Mouse (Mus musculus) T-helper 17 cell (primary cell): ENCODE results near the gene Plcd3.

Experiments used
- in situ Hi-C, 2 experiments: fragments of 300-600 bp; cut with MboI, MseI; formaldehyde crosslinking; loops; 1 replicate in 1 of 2; 2 replicates in 1 of 2; pipeline ENCODE4 v1.15.1; 2025; ENCODE audit warnings: high pct_unique_total_duplicates in 2 of 2

Plcd3 gene

GRCm38 (mm10) chr11:103118866-103119265 lies 17.4 kb upstream of the Plcd3 start:
- in situ Hi-C loops: loop anchor here in 1 of 2 experiments (25.0 kb wide), 1 partner anchor 843 kb away; the partner anchor contains the start of genes Arf2 and Nsf

DNA sequence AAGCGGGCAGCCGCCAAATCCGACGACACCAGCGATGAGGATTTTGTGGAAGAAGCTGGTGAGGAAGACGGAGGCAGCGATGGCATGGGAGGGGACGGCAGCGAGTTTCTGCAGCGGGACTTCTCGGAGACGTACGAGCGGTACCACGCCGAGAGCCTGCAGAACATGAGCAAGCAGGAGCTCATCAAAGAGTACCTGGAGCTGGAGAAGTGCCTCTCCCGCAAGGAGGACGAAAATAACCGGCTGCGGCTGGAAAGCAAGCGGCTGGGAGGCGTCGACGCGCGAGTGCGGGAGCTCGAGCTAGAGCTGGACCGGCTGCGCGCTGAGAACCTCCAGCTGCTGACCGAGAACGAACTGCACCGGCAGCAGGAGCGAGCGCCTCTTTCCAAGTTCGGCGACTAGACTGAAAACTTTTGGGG lies 16.1 kb upstream of the Plcd3 start:
- in situ Hi-C loops: loop anchor here in 1 of 2 experiments (25.0 kb wide), 1 partner anchor 845 kb away; the partner anchor contains the start of genes Arf2 and Nsf

DNA sequence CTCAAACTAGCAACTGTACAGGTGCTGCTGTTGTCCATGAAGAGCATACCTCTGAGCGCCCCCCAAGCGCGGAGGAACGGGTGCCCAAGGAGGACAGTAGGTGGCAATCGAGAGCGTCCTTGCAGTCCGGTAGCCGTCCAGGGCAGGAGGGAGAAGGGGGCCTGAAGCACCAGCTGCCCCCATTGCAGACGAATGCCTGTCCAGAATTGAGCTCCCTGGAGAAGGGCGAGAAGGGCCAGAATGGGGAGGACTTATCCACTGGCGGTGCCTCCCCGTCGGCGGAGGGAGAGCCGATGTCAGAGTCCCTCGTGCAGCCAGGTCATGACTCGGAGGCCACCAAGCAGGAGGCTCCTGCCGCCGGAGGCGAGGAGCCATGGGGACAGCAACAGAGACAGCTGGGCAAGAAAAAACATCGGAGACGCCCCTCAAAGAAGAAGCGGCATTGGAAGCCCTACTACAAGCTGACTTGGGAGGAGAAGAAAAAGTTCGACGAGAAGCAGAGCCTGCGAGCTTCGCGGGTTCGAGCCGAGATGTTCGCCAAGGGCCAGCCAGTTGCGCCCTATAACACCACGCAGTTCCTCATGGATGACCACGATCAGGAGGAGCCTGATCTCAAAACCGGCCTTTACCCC lies 15.6 kb upstream of the Plcd3 start:
- in situ Hi-C loops: loop anchor here in 1 of 2 experiments (25.0 kb wide), 1 partner anchor 845 kb away; the partner anchor contains the start of genes Arf2 and Nsf

DNA sequence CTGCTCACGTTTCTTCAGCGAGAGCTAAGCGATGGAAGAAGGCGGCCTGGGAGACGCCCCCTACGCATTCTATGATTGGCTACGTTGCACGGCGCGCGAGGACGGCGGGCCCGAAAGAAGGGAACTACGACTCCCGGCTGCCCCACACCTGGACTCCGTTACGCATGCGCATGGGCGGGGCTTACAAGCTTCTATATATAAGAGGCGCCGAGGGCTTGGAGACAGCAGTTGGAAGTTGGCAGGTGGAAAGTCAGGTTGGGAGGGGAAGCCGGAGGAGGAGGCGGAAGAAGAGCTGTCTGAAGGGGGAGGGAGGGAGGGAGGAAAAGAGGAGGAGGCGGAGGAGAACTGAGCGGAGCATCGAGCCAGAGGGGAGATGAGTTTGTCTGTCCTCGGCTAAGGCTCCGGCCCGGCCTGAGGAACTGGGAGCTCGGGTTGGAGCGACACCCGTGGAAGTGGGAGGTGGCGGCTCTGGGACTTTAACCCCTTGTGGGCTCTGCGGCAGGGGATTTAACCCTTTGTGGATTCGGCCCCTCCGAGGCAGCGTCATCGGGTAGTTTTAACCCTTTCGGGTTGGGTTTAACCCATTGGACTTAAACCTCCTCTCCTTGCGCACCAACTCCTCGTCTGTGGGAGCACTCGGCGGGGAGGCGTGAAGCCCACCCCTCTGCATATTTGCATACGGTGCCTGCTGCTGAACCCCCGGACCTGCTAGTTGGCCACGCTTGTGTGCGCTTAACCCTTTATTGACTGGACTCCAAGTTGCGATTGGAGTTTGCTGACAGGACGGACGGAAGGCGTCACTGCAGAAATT lies 14.8 kb upstream of the Plcd3 start, which contains the start of gene Hexim1:
Gene Hexim1, plus strand, starts transcription at position 224 of the 811 bp plus-strand sequence.
- in situ Hi-C loops: loop anchor here in 1 of 2 experiments (25.0 kb wide), 1 partner anchor 846 kb away; the partner anchor contains the start of genes Arf2 and Nsf

- in situ Hi-C loops: loop anchor here in 1 of 2 experiments (25.0 kb wide), 1 partner anchor 847 kb away; the partner anchor contains the start of genes Arf2 and Nsf
Measured at GRCm38 (mm10) chr11:103115163-103116007, 13.9 kb upstream of the Plcd3 start.

GRCm38 (mm10) chr11:103114270-103114943 lies 12.9 kb upstream of the Plcd3 start:
- in situ Hi-C loops: loop anchor here in 1 of 2 experiments (25.0 kb wide), 1 partner anchor 848 kb away; the partner anchor contains the start of genes Arf2 and Nsf

- in situ Hi-C loops: loop anchor here in 1 of 2 experiments (25.0 kb wide), 1 partner anchor 849 kb away; the partner anchor contains the start of genes Arf2 and Nsf
Measured at GRCm38 (mm10) chr11:103113771-103114170, 12.3 kb upstream of the Plcd3 start.

DNA sequence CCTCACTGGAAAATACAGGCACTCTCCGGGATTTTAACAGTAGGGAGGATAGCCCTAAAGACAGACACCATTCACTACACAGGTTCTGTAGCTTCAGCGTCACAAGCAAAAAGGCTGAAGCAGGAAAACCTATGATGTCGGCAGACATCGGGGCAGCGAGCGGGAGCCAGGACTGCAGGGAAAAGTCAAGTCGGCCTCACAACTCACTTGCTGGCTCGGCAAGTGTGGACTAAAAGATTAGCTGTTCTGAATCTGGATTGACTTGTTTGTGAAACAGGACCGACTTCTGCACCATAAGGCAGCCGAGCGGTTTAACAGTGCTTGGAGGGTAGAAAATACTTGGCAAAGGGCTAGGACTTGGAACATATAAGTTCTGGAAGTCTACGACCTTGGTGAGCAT lies 11.5 kb upstream of the Plcd3 start:
- in situ Hi-C loops: loop anchor here in 1 of 2 experiments (25.0 kb wide), 1 partner anchor 849 kb away; the partner anchor contains the start of genes Arf2 and Nsf

DNA sequence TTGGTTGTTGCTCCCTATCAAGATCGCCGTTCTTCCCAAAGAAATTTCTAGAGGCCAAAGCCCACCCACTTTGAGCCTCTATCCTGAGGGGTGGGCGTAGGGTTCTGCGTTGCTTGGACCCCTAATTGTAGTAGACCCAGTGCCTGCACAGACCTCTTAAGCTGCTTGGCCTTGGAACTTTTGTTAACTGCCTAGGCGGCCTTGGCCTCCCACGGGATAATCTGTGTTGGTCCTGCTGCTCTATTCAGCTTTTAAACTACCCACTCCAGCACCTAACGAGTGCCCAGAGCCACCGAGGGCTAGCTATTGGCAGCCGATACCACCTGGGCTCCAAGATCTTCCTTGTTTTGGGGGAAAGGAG lies 11.1 kb upstream of the Plcd3 start:
- in situ Hi-C loops: loop anchor here in 1 of 2 experiments (25.0 kb wide), 1 partner anchor 850 kb away; the partner anchor contains the start of genes Arf2 and Nsf

DNA sequence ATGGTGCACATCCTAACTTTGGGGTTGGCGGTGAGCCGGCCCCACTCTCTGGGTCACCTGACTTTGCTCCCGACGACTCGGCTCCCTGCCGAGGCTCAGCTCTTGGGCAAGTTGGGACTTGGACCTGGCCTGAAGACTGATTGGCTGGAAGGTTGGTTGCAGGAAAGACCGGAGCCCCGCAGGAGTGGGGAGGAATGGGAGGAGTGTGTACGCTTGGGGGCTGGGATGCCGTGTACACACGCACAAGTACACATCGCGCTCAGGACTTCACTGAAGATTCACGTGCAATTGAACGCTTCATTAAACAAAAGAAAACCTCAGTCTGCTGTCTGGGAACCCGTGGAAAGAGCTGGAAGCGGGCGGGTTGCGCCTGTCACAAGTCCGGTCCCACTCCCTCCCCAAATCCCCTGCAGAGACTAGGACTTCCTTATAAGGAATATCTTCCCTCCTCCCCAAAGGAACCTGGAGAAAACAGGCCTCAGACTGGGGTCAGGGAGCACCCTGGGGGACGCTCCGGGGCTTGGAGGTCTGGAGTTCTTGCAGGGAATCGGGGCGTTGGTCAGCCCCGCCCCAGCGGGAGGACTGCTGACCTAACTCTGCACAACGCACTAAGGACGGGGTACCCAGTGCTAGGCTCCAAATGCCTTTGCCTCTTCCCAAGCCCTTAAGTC lies 10.6 kb upstream of the Plcd3 start:
- in situ Hi-C loops: loop anchor here in 1 of 2 experiments (25.0 kb wide), 1 partner anchor 850 kb away; the partner anchor contains the start of genes Arf2 and Nsf

- in situ Hi-C loops: loop anchor here in 1 of 2 experiments (25.0 kb wide), 1 partner anchor 851 kb away; the partner anchor contains the start of genes Arf2 and Nsf
Measured at GRCm38 (mm10) chr11:103111301-103111700, 9.8 kb upstream of the Plcd3 start.

DNA sequence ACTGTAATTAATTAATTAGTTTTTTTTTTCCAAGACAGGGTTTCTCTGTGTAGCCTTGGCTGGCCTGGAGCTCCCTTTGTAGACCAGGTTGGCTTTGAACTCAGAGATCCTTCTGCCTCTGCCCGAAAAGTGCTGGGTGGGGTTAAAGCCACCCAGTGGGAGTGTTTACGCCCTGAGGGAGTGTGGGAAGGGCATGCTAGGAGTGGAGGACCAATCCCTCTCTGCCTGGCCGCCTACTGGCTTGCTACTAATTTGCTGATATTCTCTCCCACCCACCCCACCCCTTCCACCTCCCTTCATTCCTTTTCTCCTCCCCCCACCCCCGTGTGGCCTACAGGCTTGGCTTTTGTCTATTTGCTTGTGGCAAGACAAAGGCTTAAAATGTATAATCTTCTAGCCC lies 4.9 kb upstream of the Plcd3 start:
- in situ Hi-C loops: loop anchor here in 1 of 2 experiments (25.0 kb wide), 1 partner anchor 856 kb away; the partner anchor contains the start of genes Arf2 and Nsf

DNA sequence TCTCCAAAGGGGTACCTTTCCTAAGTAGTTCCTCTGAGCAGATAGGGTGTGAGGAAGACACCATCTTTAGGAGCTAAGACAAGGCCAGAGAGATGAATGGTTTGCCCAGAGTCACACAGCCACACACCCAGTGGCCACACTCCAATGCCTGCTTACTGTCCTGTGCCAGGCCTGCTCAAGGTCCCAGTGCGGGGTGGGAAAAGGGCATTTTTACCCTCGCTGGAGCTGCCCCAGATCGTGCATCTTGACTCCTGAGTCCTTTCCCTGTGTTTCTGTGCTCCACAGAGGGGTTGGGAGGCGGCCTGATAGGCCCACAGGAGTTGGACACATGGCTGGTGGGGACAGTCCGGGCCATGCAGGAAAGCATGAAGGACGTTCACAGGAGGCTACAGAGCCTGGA lies 4.4 kb upstream of the Plcd3 start:
- in situ Hi-C loops: loop anchor here in 1 of 2 experiments (25.0 kb wide), 1 partner anchor 856 kb away; the partner anchor contains the start of genes Arf2 and Nsf

DNA sequence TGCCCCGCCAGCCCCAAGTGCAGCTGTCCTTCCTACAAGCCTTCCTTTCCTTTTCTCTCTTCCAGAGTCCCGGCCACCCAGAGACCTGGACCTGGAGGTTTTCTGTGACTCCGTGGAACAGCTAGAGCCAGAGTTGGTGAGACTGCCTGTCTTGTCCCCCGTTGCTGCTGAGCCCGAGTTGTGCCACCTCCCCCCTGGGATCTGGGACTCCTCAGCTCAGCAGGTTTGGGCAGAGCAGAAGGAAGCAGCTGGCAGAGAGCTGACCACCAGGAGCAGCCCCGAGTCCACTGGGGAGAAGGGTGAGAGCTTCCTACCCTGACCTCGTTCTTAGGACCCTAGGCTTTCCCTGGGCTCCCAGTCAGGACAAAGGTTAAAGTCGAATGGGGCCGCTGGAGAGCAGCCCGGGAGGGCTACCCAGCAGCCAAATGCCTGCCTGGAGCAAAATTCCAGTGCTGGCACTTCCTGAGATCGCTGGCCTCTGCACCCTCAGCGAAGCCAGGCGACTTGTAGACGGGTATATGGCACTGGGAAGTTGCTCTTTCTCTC lies 3.8 kb upstream of the Plcd3 start:
- in situ Hi-C loops: loop anchor here in 1 of 2 experiments (25.0 kb wide), 1 partner anchor 857 kb away; the partner anchor contains the start of genes Arf2 and Nsf

- in situ Hi-C loops: loop anchor here (5.0 to 25.0 kb wide), 5 partner anchors 33 to 858 kb away; partner anchors contain the start of genes Arf2 (in 1 of the 2) and Nsf (in 1 of the 2)
Measured at GRCm38 (mm10) chr11:103104469-103104868, 3.0 kb upstream of the Plcd3 start.

- in situ Hi-C loops: loop anchor here (5.0 to 25.0 kb wide), 5 partner anchors 34 to 859 kb away; partner anchors contain the start of genes Arf2 (in 1 of the 2) and Nsf (in 1 of the 2)
Measured at GRCm38 (mm10) chr11:103103621-103104020, 2.2 kb upstream of the Plcd3 start.

DNA sequence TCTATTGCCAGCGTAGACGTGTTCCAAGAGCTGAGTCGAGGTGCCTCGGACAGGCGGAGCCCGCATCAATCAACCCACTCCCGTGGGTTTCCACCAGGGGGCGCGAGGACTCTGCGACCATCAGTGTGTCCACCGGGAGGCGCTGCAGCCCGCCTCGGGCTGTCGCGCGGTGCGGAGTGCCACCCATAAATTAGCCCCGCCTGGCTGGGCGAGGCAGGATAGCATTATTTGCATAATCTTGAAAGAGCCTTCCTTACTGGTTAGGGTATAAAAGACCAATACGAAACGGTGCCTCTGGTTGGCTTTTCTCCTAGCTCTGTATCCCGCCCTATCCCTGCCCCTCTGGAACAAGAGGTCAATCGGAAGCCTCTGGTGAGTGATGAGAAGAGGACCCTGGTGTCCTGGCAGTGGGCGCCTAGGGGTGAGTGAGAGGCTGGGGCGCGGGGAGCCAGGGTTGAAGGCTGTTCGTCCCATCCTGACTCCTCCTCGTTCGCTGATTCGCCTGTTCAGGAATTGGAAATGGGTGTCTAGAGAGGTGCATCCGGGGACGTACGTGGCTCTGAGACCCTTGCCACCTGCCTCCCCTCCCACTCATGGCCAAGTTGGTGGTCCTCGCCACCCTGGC lies 1.4 kb upstream of the Plcd3 start:
- in situ Hi-C loops: loop anchor here (5.0 to 25.0 kb wide), 5 partner anchors 34 to 859 kb away; partner anchors contain the start of genes Arf2 (in 1 of the 2) and Nsf (in 1 of the 2)
